Mouse (Mus musculus): ENCODE measurements around the gene 2200002D01Rik.
"Not testable (repeated sequence)": the region's sequence is repeated elsewhere in the genome, so short reads cannot be mapped to it uniquely, and the experiment has no call there.

Gene 2200002D01Rik

DNA sequence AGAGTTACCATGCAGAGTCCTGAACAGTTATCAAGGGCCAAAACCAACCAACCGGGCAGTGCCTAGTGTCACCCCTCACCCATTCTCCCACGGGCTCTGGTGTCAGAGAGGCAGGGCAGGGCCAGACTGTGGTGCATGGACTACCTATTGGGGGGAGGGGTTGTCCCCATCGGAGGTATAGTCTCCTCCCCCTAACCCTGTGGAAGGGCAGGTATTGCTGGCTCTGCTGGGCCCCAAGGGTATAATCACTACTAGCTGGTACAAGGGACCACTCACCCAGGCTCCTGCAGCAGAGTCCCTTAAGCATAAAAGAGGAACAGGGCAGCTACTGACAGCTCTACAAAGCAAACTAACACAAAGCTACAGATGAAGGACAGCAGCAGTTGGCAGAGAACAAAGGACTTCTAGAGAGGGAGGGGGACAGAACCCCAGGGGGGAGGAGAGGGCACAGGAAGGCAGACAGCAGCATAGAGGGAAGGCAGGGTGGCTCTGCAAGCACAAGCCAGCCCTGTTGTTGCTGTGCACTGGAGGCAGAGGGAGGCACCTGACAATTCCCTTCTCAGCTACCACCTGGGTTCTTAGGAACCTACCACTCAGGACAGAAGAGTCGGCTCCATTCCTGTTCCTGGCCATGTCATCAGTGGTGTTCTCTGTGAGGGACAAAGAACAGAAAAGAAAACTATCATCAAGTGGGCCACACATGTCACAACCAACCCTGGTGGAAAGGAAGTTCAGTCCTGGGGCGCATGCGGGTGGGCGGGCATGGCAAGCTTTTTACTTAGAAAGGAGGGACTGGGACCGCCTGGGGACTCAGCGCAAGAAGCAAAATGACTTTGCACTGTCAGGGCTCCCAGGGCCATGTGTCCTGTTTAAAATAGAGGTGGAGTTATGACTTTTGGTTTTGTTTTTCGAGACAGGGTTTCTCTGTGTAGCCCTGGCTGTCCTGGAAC lies 11.8 kb upstream of the 2200002D01Rik start:
- Histone ChIP-seq H3K27me3 (ENCODE audit: control insufficient read depth, insufficient read depth, low read length, poor library complexity, severe bottlenecking) (no peaks in the 10 kb centered on the region), H3K36me3 (ENCODE audit: control insufficient read depth, insufficient read depth, low read length, poor library complexity, severe bottlenecking) (peaks cover 2% of the 10 kb centered on the region; the same call in 1 of the 2 replicates)
- DNase-seq (ENCODE audit: low read depth, low spot score), result no peak

GRCm38 (mm10) chr7:29257368-29257767 lies 9.1 kb upstream of the 2200002D01Rik start:
- no peak for DNase-seq (ENCODE audit: low read depth, low spot score)
- Histone ChIP-seq H3K27me3 (ENCODE audit: control insufficient read depth, insufficient read depth, low read length, poor library complexity, severe bottlenecking) (no peaks in the 10 kb centered on the region), H3K36me3 (ENCODE audit: control insufficient read depth, insufficient read depth, low read length, poor library complexity, severe bottlenecking) (peaks cover 2% of the 10 kb centered on the region; the same call in 1 of the 2 replicates)

DNA sequence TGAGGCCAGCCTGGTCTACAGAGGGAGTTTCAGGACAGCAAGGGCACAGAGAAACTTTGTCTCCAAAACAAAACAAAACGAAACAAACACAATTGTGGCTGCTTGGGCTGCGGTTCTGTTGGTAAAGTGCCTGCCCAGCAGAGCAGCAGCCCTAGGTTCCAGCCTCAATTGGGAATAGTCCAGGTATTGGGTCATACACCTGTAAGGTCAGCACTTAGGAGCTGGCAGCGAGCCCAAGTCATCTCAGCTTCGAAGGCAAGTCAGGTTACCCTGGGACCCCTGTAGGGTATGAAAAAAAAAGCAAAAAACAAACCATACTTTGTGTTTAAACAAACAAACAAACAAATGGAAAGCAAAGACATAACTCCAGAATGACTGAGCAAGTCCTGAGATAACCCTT lies 7.6 kb upstream of the 2200002D01Rik start:
- peaks cover 2% of the 10 kb centered on the region; the same call in 1 of the 2 replicates for H3K36me3 ChIP-seq (ENCODE audit: control insufficient read depth, insufficient read depth, low read length, poor library complexity, severe bottlenecking)
- DNase-seq (ENCODE audit: low read depth, low spot score), result no peak

GRCm38 (mm10) chr7:29253842-29254241 lies 5.6 kb upstream of the 2200002D01Rik start:
- no peak for DNase-seq (ENCODE audit: low read depth, low spot score)
- H3K27me3 ChIP-seq (ENCODE audit: control insufficient read depth, insufficient read depth, low read length, poor library complexity, severe bottlenecking), result no peaks in the 10 kb centered on the region
- no peaks in the 10 kb centered on the region; the same call in 1 of the 2 replicates for H3K36me3 ChIP-seq (ENCODE audit: control insufficient read depth, insufficient read depth, low read length, poor library complexity, severe bottlenecking)

More for the DNA sequence above, 7.6 kb upstream of the 2200002D01Rik start:
- no peaks in the 10 kb centered on the region for H3K27me3 ChIP-seq (ENCODE audit: control insufficient read depth, insufficient read depth, low read length, poor library complexity, severe bottlenecking)

GRCm38 (mm10) chr7:29251166-29251565 lies 2.9 kb upstream of the 2200002D01Rik start:
- no peaks in the 10 kb centered on the region for H3K27me3 ChIP-seq (ENCODE audit: control insufficient read depth, insufficient read depth, low read length, poor library complexity, severe bottlenecking)
- no peaks in the 10 kb centered on the region for H3K36me3 ChIP-seq (ENCODE audit: control insufficient read depth, insufficient read depth, low read length, poor library complexity, severe bottlenecking)
- no peak for DNase-seq (ENCODE audit: low read depth, low spot score)

DNA sequence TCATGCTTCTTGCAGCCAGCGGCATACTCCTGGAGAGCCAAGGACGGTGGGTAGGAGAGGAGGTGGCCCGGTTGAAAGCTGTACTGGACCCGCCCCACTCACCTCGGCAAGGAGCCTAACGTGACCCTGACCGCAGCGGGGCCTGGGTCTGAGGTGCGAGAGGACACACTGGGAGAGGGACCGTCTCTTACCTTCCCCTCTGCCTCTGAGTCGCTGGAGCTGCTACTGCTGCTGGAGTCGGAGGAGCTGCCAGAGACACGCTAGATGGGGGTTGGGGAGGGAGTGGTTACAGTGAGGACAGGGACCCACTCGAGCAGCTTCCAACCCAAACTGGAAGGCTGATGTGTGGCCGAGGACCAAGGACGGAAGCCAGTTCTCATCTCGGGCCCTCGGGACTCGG lies 560 bp downstream of the 2200002D01Rik start:
- DNase-seq (ENCODE audit: low read depth, low spot score), result no peak

DNA sequence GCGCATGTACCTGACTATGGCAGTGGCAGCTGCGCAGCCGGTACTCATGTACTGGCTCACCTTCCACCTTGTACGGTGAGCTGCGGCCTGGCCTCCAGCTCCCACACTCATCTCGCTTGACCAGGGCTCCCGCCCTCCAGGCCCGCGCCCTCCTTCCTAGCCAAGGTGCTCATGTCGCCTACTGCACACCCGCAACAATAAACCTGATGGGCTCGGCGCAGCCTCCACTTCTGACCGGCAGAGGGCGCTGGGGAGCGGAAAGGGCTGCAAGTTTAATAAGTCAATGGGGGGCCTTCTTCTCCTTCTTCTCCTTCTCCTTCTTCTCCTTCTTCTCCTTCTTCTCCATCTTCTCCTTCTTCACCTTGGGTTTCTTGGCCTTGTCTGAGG lies 959 bp downstream of the 2200002D01Rik start:
- Histone ChIP-seq H3K27me3 (ENCODE audit: control insufficient read depth, insufficient read depth, low read length, poor library complexity, severe bottlenecking) (no peaks in the 10 kb centered on the region), H3K36me3 (ENCODE audit: control insufficient read depth, insufficient read depth, low read length, poor library complexity, severe bottlenecking) (no peaks in the 10 kb centered on the region)
- DNase-seq (ENCODE audit: low read depth, low spot score), result peak; percentile 82

More for the DNA sequence above, 560 bp downstream of the 2200002D01Rik start:
- no peaks in the 10 kb centered on the region for H3K27me3 ChIP-seq (ENCODE audit: control insufficient read depth, insufficient read depth, low read length, poor library complexity, severe bottlenecking)
- no peaks in the 10 kb centered on the region for H3K36me3 ChIP-seq (ENCODE audit: control insufficient read depth, insufficient read depth, low read length, poor library complexity, severe bottlenecking)

DNA sequence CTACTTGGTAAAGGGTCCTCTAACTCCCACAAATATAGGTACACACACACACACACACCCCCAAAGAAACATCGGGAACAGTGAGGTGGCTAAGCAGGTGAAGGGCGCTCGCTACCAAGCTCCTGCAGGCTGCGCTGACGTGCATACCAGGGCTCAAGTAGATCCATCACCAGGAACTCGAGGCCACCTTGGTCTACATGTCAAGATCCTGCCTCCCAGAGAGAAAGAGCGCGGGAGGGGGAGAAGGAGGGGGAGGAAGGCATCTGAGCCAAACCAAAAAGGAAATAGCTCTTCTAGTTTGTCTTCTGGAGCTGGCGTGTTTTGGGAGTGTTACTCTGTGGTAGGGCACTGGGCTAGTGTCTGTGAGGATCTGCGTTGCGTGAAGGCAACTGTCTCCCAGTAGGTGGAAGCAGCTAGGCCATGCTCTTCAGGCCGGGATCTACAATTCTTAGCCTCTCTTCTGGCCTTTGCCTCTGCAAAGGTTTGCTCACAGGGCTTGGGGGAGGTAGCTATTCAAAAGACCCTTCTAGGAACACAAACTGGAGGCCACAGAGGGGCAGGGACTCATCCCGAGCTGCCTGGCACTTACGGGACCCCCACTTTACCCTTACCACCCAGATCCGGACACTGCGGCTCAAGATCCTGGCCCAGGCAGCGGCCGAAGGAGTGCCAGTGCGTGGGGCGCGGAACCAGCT lies 1.5 kb downstream of the 2200002D01Rik start:
- no peak for DNase-seq (ENCODE audit: low read depth, low spot score)
- H3K27me3 ChIP-seq (ENCODE audit: control insufficient read depth, insufficient read depth, low read length, poor library complexity, severe bottlenecking), result no peaks in the 10 kb centered on the region
- H3K36me3 ChIP-seq (ENCODE audit: control insufficient read depth, insufficient read depth, low read length, poor library complexity, severe bottlenecking), result no peaks in the 10 kb centered on the region

DNA sequence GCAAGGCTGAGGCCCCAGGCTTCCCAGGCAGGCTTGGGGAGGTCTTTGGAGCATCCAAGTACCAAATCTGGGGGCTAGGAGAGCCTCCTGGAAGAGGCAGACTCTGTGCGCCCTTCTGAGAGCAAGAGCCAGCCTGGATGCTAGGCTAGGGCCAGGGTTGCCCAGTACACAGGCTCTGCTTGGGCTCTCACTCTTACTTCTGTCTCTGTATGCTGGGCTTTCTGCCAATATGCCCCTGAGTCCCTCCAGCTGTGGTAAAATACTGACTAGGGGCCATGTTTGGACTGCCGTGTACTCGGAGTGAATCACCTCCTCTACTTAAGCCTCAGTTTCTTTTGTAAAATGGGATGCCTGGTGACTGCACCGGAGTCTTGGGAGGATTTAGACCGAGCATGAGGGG lies 2.3 kb downstream of the 2200002D01Rik start:
- no peak for DNase-seq (ENCODE audit: low read depth, low spot score)
- Histone ChIP-seq H3K27me3 (ENCODE audit: control insufficient read depth, insufficient read depth, low read length, poor library complexity, severe bottlenecking) (no peaks in the 10 kb centered on the region), H3K36me3 (ENCODE audit: control insufficient read depth, insufficient read depth, low read length, poor library complexity, severe bottlenecking) (no peaks in the 10 kb centered on the region)

- H3K27me3 ChIP-seq (ENCODE audit: control insufficient read depth, insufficient read depth, low read length, poor library complexity, severe bottlenecking), result no peaks in the 10 kb centered on the region
- H3K36me3 ChIP-seq (ENCODE audit: control insufficient read depth, insufficient read depth, low read length, poor library complexity, severe bottlenecking), result no peaks in the 10 kb centered on the region
- peak; percentile 60 for DNase-seq (ENCODE audit: low read depth, low spot score)
Measured at GRCm38 (mm10) chr7:29244732-29245416, 3.4 kb downstream of the 2200002D01Rik start.

DNA sequence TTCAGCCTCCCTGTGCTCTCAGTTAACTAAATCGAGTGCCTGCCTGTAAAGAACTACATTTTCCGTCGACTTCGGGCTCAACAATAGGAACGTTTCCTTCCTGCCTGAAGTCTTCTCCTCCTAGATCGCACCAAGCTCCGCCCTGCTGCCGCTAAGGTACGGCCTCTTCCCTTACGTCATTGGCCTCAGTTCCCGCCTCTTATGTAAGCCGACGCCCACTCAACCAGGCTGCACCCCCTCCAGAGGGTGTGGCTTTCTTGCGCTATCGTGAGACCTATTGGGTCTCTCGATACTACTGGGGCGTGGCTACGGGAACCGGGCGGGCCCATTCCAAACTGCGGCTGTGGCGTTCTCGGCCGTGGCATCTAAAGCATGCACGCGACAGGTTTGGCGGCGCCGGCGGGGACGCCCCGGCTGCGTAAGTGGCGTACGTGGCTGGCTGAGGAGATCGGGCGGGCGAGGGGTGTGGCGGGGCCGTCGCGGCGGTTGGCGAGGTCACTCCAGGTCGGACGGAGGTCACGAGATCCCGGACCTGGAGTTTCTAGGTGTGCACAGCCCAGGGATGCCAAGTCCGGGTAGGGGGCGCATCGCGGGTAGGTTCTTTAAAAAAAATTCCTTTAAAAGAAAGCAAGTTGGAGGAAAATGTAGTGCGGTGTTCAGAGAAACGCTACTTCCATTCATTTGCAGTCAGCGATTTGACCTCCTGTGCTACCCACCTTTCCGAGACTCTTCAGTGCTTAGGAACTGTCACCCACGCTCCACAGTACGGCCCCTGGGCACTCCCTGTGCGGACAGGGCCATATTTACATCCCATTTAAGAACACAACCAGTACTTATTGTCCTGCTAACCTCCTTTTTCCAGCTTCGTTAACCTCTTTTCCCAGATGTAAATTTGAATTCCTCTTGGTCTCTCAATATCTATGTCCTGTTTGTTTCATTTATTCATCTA lies 10.0 kb downstream of the 2200002D01Rik start, which contains the start of gene Yif1b:
Gene Yif1b, plus strand, starts transcription at position 311 of the 949 bp plus-strand sequence.
- H3K27me3 ChIP-seq (ENCODE audit: control insufficient read depth, insufficient read depth, low read length, poor library complexity, severe bottlenecking), result no peaks in the 10 kb centered on the region
- no peaks in the 10 kb centered on the region for H3K36me3 ChIP-seq (ENCODE audit: control insufficient read depth, insufficient read depth, low read length, poor library complexity, severe bottlenecking)
- peak; percentile 100 for DNase-seq (ENCODE audit: low read depth, low spot score)

GRCm38 (mm10) chr7:29237596-29237995 lies 10.7 kb downstream of the 2200002D01Rik start:
- not testable (repeated sequence) for H3K36me3 ChIP-seq (ENCODE audit: control insufficient read depth, insufficient read depth, low read length, poor library complexity, severe bottlenecking); H3K27me3 ChIP-seq (ENCODE audit: control insufficient read depth, insufficient read depth, low read length, poor library complexity, severe bottlenecking); DNase-seq (ENCODE audit: low read depth, low spot score)

DNA sequence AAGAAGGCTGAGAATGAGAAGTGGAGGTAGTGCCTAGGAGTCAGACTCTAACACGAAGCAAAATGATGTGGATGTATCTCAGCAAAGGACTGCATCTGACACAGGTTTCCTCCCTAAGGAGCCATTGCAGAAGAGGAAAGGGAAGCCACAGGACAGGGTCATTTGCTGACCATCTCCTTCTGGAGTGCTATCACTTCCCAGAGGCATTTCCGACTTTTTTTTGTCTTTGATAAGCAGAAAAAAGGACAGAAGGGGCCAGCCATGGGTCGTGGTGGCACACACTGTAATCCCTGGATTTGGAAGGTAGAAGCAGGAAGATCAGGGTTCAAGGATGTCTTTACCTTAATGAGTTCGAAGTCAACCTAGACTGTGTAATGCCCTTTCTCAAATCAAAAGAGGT lies 11.7 kb downstream of the 2200002D01Rik start:
- Histone ChIP-seq H3K36me3 (ENCODE audit: control insufficient read depth, insufficient read depth, low read length, poor library complexity, severe bottlenecking) (no peaks in the 10 kb centered on the region), H3K27me3 (ENCODE audit: control insufficient read depth, insufficient read depth, low read length, poor library complexity, severe bottlenecking) (no peaks in the 10 kb centered on the region; the same call in 1 of the 2 replicates)
- no peak for DNase-seq (ENCODE audit: low read depth, low spot score)

GRCm38 (mm10) chr7:29234661-29235060 lies 13.6 kb downstream of the 2200002D01Rik start:
- DNase-seq (ENCODE audit: low read depth, low spot score), result peak; percentile 43
- Histone ChIP-seq H3K27me3 (ENCODE audit: control insufficient read depth, insufficient read depth, low read length, poor library complexity, severe bottlenecking) (no peaks in the 10 kb centered on the region; the same call in 1 of the 2 replicates), H3K36me3 (ENCODE audit: control insufficient read depth, insufficient read depth, low read length, poor library complexity, severe bottlenecking) (no peaks in the 10 kb centered on the region)

Measured in splenic B cell, adult 2 months (primary cell).